Mouse (Mus musculus) heart, adult 8-10 months (tissue): ENCODE measurements at regions not wholly inside any gene's neighbourhood (a gene's known extent, or its start where the extent isn't known, plus 50 kb on each side); places are given as distances from the start of the nearest gene placed in this dataset.

ENCODE experiments used
- DNase-seq: peaks from one replicate; pipeline ENCODE4 v3.0.0; 2022; ENCODE audit warnings: low spot score

DNA sequence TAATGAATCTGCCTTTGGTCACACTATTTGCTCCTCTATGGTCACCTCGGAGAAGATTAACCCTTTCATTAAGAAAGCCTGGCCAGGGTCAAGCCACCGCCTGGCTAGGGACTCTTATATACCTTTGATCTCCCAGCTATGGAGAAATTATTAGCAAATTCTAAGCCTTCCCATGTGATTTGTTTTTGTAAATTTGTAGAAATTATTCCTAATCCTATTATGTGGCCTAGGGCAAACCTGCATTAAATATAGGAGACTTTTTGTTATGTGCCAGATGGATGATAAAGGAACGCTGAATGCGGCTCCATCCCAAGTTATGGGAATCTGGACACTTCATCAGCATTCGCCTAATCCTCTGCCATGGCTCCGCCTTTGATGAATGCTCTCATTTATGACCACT is 70.4 kb upstream of the Tmco5 start:
- no peak for DNase-seq

DNA sequence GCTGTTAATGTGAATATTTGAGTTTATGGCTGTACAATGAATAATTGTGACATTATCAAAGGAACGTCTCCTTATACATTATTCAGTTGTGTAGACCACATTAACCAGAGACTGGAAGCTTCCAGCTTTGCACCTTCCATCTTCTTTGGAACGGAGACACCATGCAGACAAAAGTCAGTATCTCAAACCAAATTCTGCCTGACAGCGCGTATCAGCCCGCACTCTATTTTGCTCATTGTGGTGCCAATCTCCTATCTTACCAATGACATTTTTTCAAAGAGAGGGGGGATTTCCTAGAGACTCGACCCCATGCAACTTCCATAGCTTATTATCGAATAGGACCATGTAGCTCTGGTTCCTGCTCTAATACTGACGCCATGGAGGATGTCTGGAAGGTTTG is 69.9 kb upstream of the Tmco5 start:
- no peak for DNase-seq

DNA sequence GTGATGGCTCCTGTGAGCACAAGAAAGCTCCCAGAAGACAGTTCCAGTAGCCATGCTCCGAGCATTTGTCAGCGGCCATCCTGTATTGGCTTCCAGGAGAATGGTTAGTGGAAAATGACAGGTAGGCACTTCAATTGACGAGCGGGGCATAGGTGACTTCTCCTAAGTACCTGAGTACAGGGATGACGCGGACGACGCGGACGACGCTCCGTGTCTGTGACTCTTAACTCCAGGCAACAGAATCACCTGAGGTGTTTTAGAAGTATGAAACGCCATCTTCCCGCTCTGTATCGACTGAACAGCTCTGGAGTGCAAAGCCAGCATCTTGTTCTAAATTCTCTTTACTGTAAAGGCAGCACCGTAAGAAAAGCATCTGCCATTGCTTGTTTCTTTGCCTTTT is 68.4 kb upstream of the Tmco5 start:
- DNase-seq, result no peak

DNA sequence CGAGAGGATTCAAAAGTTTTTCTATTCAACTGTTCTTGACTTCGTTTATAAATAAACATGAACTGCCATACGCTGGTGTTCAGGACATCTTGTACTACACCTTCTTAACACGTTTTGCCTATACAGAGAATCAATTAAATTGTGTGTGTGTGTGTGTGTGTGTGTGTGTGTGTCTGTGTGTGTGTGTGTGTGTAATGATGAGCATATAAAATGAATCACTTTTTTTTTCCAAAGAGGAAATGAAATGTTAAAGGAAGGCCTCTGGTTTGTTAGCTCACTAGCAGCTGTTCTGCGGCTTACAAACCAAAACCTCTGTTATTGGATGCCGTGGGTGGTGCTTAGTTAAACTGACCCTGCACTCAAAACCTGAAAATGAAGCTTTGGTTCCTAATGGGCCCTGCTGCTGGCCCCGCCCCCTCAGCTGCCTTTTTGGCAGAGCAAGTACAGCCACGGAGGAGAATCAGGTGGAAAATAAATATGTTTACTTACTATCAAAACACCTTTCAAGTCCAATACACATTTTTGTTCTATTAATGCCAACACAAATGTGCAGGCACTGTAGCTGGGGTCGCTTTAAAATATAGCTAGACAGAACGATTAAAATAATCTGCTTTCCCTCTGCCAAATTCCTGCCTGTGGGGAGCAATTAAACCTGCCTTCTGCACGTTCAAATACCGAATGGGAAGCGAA is 65.5 kb upstream of the Tmco5 start:
- DNase-seq, result no peak

DNA sequence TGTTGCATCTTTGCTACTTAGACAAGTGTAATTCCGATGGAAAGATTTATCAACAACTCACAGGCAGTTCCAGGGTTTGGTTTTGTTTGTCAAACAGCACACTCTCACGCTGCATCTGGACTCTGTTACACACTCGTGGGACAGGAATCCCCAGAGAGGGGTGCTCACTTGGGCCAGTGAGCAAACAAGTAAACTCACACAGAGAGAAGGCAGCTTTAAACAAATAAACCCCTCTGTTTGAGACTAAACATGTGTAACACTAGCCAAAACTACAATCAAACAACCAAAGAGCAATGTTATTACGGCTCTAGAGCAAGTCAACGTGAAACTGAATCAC is 65.0 kb upstream of the Tmco5 start:
- DNase-seq, result no peak

DNA sequence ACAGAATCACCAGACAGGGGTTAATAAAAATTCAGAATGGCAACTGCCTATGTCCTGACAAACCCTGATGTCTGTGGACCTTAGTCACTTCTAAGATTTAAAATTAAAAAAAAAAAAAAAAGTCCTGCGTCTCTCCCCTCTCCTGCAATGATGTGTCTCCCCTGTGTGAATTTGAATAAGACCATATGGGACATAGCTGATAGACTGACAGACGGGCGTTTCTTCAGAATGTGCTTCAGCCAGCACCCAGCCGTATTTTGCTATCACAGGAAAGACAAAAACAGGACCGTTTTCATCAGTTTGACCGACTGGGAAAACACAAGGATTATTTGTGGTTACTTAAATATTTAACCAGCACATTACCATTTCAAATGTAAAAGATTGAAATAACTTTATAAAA is 61.4 kb upstream of the Tmco5 start:
- no peak for DNase-seq

DNA sequence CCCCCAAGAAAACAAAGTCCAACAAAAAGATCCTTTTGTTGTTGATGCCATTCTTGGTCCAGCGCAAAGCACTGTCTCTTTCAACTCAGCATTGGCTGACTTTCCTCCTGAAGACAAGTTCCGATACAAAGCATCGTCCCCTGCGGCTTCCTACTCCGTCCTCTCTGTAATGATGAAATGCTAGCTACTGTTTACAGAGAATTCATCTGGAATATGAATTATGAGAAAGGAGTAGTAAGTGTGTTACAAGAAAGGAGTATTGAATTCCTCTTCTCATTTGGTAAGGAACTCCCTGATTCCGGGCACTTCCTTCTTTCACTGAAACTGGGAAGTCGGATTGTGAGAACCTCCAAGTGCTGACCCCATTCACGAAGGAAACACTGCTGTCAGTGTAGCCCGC is 60.9 kb upstream of the Tmco5 start:
- no peak for DNase-seq

DNA sequence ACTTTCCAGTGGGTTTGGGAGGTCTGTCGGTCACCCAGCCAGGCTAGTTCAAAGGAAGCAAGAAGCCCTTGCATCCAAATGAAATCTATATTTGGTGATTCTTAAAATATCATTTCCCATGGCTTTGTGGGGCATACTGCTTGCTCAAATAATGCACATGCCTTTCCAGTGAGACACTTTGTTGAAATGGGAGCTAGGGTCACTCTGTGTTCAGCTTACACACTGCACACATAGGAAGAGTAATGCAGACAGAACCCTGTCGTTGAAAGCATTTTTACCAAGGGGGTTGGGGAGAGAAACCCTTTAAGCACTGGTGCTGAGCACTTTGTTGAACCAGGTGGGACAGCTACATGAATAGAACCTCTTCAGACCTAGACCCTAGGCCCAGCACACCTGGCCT is 59.9 kb upstream of the Tmco5 start:
- no peak for DNase-seq

DNA sequence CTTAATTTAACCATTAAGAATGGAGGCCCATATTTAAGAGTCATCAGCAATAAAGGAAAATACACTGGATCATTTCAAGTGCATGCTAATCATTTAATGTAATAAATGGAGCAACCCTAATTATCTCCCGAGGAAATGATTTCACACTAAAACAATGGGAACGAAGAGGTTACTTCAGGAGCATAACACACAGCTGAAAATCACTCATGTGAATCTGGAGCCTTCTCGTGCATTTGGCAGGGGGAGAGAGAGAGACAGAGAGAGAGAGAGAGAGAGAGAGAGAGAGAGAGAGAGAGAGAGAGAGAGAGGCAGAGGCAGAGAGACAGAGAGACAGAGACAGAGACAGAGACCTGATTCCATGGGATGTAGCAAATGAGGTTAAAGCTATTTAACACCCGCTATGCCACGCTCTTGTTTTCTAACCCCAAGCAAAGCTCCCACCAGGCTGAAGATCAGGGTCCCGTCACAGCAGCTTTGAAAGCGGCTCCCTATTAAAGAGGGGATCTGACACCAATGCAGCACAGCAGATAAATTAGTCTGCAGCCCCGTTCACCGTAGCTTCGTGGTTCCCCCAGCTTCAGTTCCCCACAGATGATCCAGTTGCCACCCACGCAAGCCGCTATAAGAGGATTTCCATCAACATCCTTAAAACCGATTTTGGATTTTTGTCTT is 59.3 kb upstream of the Tmco5 start:
- DNase-seq, result no peak

DNA sequence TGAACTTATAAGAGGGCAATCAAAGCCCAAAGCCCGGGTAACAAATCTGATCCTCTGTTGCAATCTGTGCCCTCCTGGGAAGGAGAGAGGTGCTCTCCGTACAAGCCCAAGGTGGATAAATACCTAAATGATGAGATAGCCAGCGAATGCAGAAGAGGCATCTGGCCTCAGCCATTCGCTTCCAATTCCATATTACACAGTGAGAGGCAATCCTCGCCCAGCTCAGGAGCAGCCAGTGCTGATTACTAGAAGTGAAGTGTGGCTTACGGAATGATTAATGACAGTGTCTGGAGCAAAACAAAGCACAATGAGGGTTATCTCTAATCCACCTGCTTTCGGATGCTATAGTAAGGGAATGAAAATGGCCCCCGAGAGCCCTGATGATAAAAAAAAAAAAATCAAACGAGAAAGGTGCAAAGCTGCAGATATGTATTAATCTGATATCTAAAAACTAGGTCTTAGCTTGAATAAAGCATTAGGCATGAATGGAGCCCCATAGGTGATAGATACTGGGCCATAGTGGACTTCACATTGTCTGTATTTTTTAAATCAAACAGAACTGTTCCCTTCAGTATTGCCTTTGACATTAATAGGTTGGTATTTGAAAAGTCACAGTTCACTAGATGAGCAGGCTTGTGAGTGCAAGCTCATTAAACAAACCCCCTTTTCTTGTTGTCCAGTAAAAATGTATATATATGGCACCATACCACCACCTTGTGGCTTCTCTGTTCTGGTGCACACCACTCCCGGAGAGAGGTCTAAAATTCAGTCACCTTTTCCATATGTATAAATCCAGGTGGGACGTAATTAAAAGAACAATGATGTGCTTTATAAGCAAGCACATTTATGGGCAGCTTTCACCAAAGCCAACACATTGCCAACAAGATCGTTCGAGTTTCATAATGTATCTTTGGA is 57.4 kb upstream of the Tmco5 start:
- DNase-seq, result no peak
